Mouse (Mus musculus): ENCODE measurements around the gene Parp11. TPM values are rescaled to one million over a fixed set of nuclear protein-coding genes. Genes with fewer than 3 reads are reported as not detected.

The Parp11 gene
- polyA plus RNA-seq (2014; fragmentation: Nextera tagmentation; extraction: Ambion mirVana): 26.9 and 28.4 TPM in 2 replicates

- ATAC-seq (ENCODE audit: low read depth) (0 out of 2 replicates have a peak, but pooled peaks have one; percentile 57), DNase-seq (ENCODE audit: low spot score) (peak; percentile 48)
- H3K4me1 ChIP-seq (ENCODE audit: control insufficient read depth, insufficient read depth, low read length): no peaks in the 10 kb centered on the region
- no peaks in the 10 kb centered on the region for H3K27me3 ChIP-seq (replicated peaks; ENCODE audit: control insufficient read depth, insufficient read depth, low read length)
- H3K4me3 ChIP-seq (ENCODE audit: low read depth, low read length): no peak within 1 kb of the TSS
- 18% methylated on average over 8 of the region's 8 CpGs for WGBS
- no peak within 1 kb of the TSS for H3K27ac ChIP-seq (replicated peaks; ENCODE audit: low read depth, low read length)
- H3K36me3 ChIP-seq (ENCODE audit: control insufficient read depth, insufficient read depth, low read length): no peaks in the 10 kb centered on the region
- no peak within 1 kb of the TSS for H3K9ac ChIP-seq (ENCODE audit: low read depth, low read length)
- no peaks in the 10 kb centered on the region for H3K9me3 ChIP-seq (ENCODE audit: control insufficient read depth, low read length)
- peak within 1 kb of the TSS; percentile 39 for H3K4me2 ChIP-seq (ENCODE audit: low read depth, low read length)
These were observed at the start of gene Parp11 for GRCm38 (mm10) chr6:127446436-127446890. Parp11 (plus strand) TSS chr6:127446840.

- H3K27ac ChIP-seq (replicated peaks; ENCODE audit: low read depth, low read length): no peak overlapping the region
- ATAC-seq (ENCODE audit: low read depth): no peak
- no peaks in the 10 kb centered on the region for H3K9me3 ChIP-seq (ENCODE audit: control insufficient read depth, low read length)
- H3K4me1 ChIP-seq (ENCODE audit: control insufficient read depth, insufficient read depth, low read length): no peaks in the 10 kb centered on the region
- H3K4me3 ChIP-seq (ENCODE audit: low read depth, low read length): no peak overlapping the region
- DNase-seq (ENCODE audit: low spot score): no peak
- no peaks in the 10 kb centered on the region for H3K27me3 ChIP-seq (replicated peaks; ENCODE audit: control insufficient read depth, insufficient read depth, low read length)
- no peaks in the 10 kb centered on the region for H3K36me3 ChIP-seq (ENCODE audit: control insufficient read depth, insufficient read depth, low read length)
- H3K4me2 ChIP-seq (ENCODE audit: low read depth, low read length): no peak overlapping the region
- WGBS: 48% methylated on average over 2 of the region's 2 CpGs
- H3K9ac ChIP-seq (ENCODE audit: low read depth, low read length): no peak overlapping the region
These were observed 48.6 kb upstream of the Parp11 start for GRCm38 (mm10) chr6:127398073-127398472.

DNA sequence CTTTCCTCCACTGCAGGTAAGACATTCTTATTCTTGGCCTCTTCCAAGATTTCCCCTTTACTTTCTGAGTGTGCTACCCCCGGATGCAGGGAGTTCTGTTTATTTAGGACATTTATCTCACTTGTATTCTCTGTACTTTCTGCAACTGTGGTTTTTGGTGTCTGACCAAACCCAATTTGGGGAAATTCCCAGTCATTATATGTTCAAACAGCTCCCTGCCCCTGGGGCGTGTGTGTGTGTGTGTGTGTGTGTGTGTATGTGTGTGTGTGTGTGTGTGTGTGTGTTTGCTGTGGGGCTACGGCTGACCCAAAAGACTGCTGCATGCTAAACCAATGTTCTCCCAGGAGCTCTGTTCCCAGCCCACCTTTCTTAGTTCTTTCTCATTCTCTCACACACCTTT, 45.2 kb upstream of the Parp11 start:
- H3K4me1 ChIP-seq (ENCODE audit: control insufficient read depth, insufficient read depth, low read length): peaks cover 12% of the 10 kb centered on the region
- no peak overlapping the region for H3K4me3 ChIP-seq (ENCODE audit: low read depth, low read length)
- H3K4me2 ChIP-seq (ENCODE audit: low read depth, low read length): no peak overlapping the region
- no peaks in the 10 kb centered on the region for H3K9me3 ChIP-seq (ENCODE audit: control insufficient read depth, low read length)
- no peak overlapping the region for H3K27ac ChIP-seq (replicated peaks; ENCODE audit: low read depth, low read length)
- no peaks in the 10 kb centered on the region for H3K27me3 ChIP-seq (replicated peaks; ENCODE audit: control insufficient read depth, insufficient read depth, low read length)
- 30% methylated on average over 3 of the region's 3 CpGs for WGBS
- no peak overlapping the region for H3K9ac ChIP-seq (ENCODE audit: low read depth, low read length)
- DNase-seq (ENCODE audit: low spot score): peak; percentile 54
- ATAC-seq (ENCODE audit: low read depth): no peak
- no peaks in the 10 kb centered on the region for H3K36me3 ChIP-seq (ENCODE audit: control insufficient read depth, insufficient read depth, low read length)

DNA sequence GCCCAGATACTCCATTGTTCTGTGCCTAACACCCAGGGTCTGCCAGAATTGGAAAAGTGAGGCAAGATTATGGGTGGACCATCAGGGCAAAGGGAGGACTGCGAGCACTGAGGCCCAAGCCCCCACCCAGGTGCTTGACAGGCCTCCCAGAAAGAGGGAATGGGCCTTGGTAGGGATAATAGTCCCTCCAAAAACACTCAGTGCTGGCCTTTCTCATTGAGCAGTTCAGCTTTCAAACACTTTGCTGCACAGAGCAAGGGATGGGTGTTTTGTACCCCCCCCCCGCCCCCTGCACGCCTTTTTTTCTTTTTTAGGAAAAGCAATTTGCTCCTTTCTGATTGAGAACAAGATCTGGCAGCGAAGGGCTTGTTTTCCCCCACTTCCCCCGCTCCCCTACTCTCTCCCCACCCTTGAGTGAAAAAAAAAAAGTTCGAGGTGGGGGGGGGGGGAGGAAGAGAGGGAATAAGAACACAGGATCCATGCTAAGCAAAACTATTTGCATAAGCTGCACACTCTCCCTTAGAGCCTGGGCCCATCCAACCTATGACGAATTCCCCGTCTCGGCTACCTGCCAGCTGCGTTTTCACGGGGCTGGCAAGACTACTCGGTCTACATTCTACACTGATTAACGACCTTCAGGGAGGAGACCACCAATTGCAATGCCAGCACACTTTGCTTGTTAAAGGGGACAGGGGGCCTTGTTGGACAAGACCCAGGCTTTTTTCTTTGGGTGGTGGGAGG, 42.4 kb upstream of the Parp11 start:
- Histone ChIP-seq H3K4me1 (ENCODE audit: control insufficient read depth, insufficient read depth, low read length) (peaks cover 12% of the 10 kb centered on the region), H3K36me3 (ENCODE audit: control insufficient read depth, insufficient read depth, low read length) (no peaks in the 10 kb centered on the region), H3K9ac (ENCODE audit: low read depth, low read length) (no peak overlapping the region), H3K27me3 (replicated peaks; ENCODE audit: control insufficient read depth, insufficient read depth, low read length) (no peaks in the 10 kb centered on the region), H3K27ac (replicated peaks; ENCODE audit: low read depth, low read length) (peak overlapping the region; percentile 48; the same call in 1 of the 2 replicates), H3K4me3 (ENCODE audit: low read depth, low read length) (no peak overlapping the region), H3K9me3 (ENCODE audit: control insufficient read depth, low read length) (no peaks in the 10 kb centered on the region), H3K4me2 (ENCODE audit: low read depth, low read length) (peak overlapping the region; percentile 10; the same call in 1 of the 2 replicates)
- peak; percentile 90 for ATAC-seq (ENCODE audit: low read depth)
- WGBS: 37% methylated on average over 13 of the region's 13 CpGs
- peak; percentile 91 for DNase-seq (ENCODE audit: low spot score)

DNA sequence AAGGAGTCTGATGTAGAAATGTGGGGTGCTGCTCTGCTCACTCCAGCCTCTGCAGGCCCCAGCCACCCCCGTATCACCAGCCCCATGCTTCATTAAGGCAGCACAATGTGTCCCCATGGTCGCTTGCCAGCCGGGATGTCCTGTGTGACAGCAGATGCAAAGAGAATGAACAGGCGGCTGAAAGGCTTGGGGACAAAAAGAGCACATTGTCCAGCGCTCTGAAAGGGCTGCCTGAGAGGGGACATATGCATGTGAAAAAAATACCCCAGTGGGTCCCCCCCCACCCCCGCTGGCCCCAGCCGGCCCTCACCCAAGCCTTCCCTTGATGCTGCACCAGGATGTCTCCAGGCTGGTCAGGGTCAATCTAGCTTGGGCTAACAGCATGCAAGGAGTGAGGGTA, 41.0 kb upstream of the Parp11 start:
- ATAC-seq (ENCODE audit: low read depth) (no peak), DNase-seq (ENCODE audit: low spot score) (no peak)
- H3K4me3 ChIP-seq (ENCODE audit: low read depth, low read length): no peak overlapping the region
- H3K27ac ChIP-seq (replicated peaks; ENCODE audit: low read depth, low read length): no peak overlapping the region
- H3K9me3 ChIP-seq (ENCODE audit: control insufficient read depth, low read length): no peaks in the 10 kb centered on the region
- no peaks in the 10 kb centered on the region for H3K36me3 ChIP-seq (ENCODE audit: control insufficient read depth, insufficient read depth, low read length)
- WGBS: 61% methylated on average over 7 of the region's 7 CpGs
- H3K4me1 ChIP-seq (ENCODE audit: control insufficient read depth, insufficient read depth, low read length): peaks cover 12% of the 10 kb centered on the region
- no peak overlapping the region for H3K4me2 ChIP-seq (ENCODE audit: low read depth, low read length)
- no peaks in the 10 kb centered on the region for H3K27me3 ChIP-seq (replicated peaks; ENCODE audit: control insufficient read depth, insufficient read depth, low read length)
- no peak overlapping the region for H3K9ac ChIP-seq (ENCODE audit: low read depth, low read length)

- Histone ChIP-seq H3K36me3 (ENCODE audit: control insufficient read depth, insufficient read depth, low read length) (no peaks in the 10 kb centered on the region), H3K4me1 (ENCODE audit: control insufficient read depth, insufficient read depth, low read length) (peaks cover 12% of the 10 kb centered on the region), H3K9ac (ENCODE audit: low read depth, low read length) (no peak overlapping the region), H3K4me3 (ENCODE audit: low read depth, low read length) (no peak overlapping the region), H3K27ac (replicated peaks; ENCODE audit: low read depth, low read length) (no peak overlapping the region), H3K9me3 (ENCODE audit: control insufficient read depth, low read length) (no peaks in the 10 kb centered on the region), H3K27me3 (replicated peaks; ENCODE audit: control insufficient read depth, insufficient read depth, low read length) (no peaks in the 10 kb centered on the region), H3K4me2 (ENCODE audit: low read depth, low read length) (no peak overlapping the region)
- WGBS: 16% methylated on average over 4 of the region's 4 CpGs
- peak; percentile 71 for ATAC-seq (ENCODE audit: low read depth)
- DNase-seq (ENCODE audit: low spot score): peak; percentile 88
These were observed 38.9 kb upstream of the Parp11 start for GRCm38 (mm10) chr6:127407742-127408141.

DNA sequence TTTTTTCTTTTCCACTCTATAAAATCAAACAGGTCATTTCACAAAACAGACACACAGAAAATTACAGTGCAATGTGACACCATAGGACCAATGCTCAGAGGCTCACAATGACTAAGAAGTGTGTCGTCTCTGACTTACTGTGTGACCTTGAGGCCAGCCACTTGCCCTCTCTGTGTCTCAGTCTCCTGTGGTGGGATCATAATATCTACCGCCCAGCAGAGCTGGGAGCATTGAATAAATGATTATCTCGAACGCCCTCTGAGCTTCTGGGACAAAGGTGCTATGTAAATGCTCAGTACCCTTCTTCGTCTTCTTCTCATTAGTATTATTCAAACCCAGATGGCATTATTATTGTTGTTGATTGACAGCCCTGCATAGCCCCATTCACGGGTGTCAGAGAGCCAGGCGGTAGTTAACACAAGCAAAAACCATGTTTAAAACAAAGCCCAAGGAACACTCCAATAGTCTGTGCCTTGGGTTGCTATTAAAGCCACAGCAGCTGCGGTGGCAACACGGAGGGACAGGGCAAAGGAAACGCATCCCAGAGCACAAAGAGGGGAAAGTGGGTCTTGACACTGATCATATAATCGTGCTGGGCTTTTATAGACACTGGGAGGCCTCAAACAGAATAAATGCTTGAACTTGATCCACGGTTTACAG, 29.0 kb upstream of the Parp11 start:
- DNase-seq (ENCODE audit: low spot score) (no peak), ATAC-seq (ENCODE audit: low read depth) (no peak)
- Histone ChIP-seq H3K4me1 (ENCODE audit: control insufficient read depth, insufficient read depth, low read length) (no peaks in the 10 kb centered on the region), H3K27me3 (replicated peaks; ENCODE audit: control insufficient read depth, insufficient read depth, low read length) (no peaks in the 10 kb centered on the region), H3K9me3 (ENCODE audit: control insufficient read depth, low read length) (0 out of 2 replicates have a peak, but pooled peaks cover 3% of the 10 kb centered on the region), H3K9ac (ENCODE audit: low read depth, low read length) (no peak overlapping the region), H3K27ac (replicated peaks; ENCODE audit: low read depth, low read length) (no peak overlapping the region), H3K4me2 (ENCODE audit: low read depth, low read length) (no peak overlapping the region), H3K4me3 (ENCODE audit: low read depth, low read length) (no peak overlapping the region), H3K36me3 (ENCODE audit: control insufficient read depth, insufficient read depth, low read length) (no peaks in the 10 kb centered on the region)
- WGBS: 64% methylated on average over 12 of the region's 12 CpGs

DNA sequence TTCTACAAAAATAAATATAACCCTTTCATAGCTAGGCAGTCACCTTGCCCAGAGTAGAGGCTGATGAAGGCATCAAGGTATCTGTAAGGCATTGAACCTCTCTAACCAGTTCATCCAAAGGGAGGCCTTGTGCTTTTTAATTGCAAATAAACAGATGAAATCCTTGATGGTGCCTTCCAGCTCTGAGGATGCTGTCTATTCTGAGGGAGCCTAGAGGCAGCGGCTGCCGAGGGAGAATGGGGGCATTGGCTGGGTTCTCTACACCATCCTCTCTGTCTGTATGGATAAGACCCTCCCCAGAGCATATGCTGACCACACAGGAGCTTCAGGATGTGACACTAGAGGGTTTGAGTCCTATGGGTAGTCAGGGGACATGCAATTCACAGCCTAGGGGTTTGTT, 28.3 kb upstream of the Parp11 start:
- ATAC-seq (ENCODE audit: low read depth): no peak

More for the DNA sequence above, 28.3 kb upstream of the Parp11 start:
- no peak for DNase-seq (ENCODE audit: low spot score)
- H3K27ac ChIP-seq (replicated peaks; ENCODE audit: low read depth, low read length): no peak overlapping the region
- no peak overlapping the region for H3K4me3 ChIP-seq (ENCODE audit: low read depth, low read length)
- no peak overlapping the region for H3K9ac ChIP-seq (ENCODE audit: low read depth, low read length)
- H3K36me3 ChIP-seq (ENCODE audit: control insufficient read depth, insufficient read depth, low read length): no peaks in the 10 kb centered on the region
- no peaks in the 10 kb centered on the region for H3K27me3 ChIP-seq (replicated peaks; ENCODE audit: control insufficient read depth, insufficient read depth, low read length)
- H3K4me1 ChIP-seq (ENCODE audit: control insufficient read depth, insufficient read depth, low read length): no peaks in the 10 kb centered on the region
- 0 out of 2 replicates have a peak, but pooled peaks cover 3% of the 10 kb centered on the region for H3K9me3 ChIP-seq (ENCODE audit: control insufficient read depth, low read length)
- no peak overlapping the region for H3K4me2 ChIP-seq (ENCODE audit: low read depth, low read length)
- WGBS: 89% methylated on average over 2 of the region's 2 CpGs
